Mouse (Mus musculus): ENCODE measurements around the gene Gchfr.

GRCm38 (mm10) chr2:119172446-119172845 is 4.9 kb downstream of the Gchfr start:
- no peak for TF ChIP-seq CTCF (IDR thresholded peaks at IDR 0.05; ENCODE audit: low read depth)
- no peak for TF ChIP-seq EP300 (IDR thresholded peaks at IDR 0.05; ENCODE audit: low read depth)
